Mouse (Mus musculus): ENCODE data around the gene Atg4d.

DNA sequence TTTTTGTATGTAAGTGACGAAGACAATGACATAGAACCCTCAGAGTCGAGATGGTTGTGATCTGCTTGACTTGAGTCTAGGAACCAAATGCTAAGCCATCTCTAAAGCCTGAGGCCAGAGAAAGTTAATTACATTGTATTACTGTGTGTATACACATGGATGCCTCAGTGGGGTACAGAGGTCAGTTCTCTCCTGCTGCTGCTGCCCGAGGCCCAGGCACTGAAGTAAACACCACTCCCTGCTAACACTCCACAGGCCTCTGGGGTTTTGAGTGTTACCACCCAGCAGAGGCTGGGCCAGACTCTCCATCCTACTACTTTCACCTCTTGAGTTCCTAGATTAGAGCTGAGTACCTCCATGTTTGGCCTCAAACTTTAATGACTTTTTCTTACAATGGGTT, 18.9 kb downstream of the Atg4d start:
- no peak for TF ChIP-seq CTCF (IDR thresholded peaks at IDR 0.05; ENCODE audit: control insufficient read depth, insufficient read depth, insufficient read length)
- TF ChIP-seq MYOD1 (IDR thresholded peaks at IDR 0.05; ENCODE audit: control insufficient read depth, insufficient read length, low read depth): no peak
- no peak for TF ChIP-seq MAX (IDR thresholded peaks at IDR 0.05)
- no peak for TF ChIP-seq CEBPB (IDR thresholded peaks at IDR 0.05; ENCODE audit: low read depth)
- no peak for TF ChIP-seq USF1 (IDR thresholded peaks at IDR 0.05; ENCODE audit: low read depth)
- TF ChIP-seq MYOG (IDR thresholded peaks at IDR 0.05; ENCODE audit: control insufficient read depth, extremely low read depth, insufficient read length): no peak
- no peak for TF ChIP-seq FOSL1 (IDR thresholded peaks at IDR 0.05; ENCODE audit: insufficient read depth, low read length, poor library complexity, severe bottlenecking)

Measured in C2C12 (cell line).